Mouse (Mus musculus) midbrain, embryonic 12.5 days (tissue): Measurements from ENCODE around the gene Ect2. TPM values are rescaled to one million over a fixed set of nuclear protein-coding genes. Genes with fewer than 3 reads are reported as not detected.
A peak's percentile ranks its signal among the peaks of the same experiment; 100 is the strongest.

Experiments
- ATAC-seq: fragments of 200-750 bp; cut with Nextera tagmentation; 2 replicates; pipeline ENCODE4 v1.8.0; 2017; ENCODE audit warnings: low read depth, moderate TSS enrichment, moderate library complexity; ENCODE audit not compliant: low FRiP score
- H3K27ac ChIP-seq: fragments of 300-500 bp; sonication (generic); replicated peaks from 2 replicates; pipeline ENCODE4 v1.5.1; 2016; ENCODE audit warnings: mild to moderate bottlenecking
- H3K27me3 ChIP-seq: fragments of 300-500 bp; sonication (generic); 2 replicates; pipeline ENCODE4 v1.6.1; 2016; ENCODE audit warnings: mild to moderate bottlenecking
- H3K36me3 ChIP-seq: fragments of 300-500 bp; sonication (generic); 2 replicates; pipeline ENCODE4 v1.6.1; 2016
- H3K4me1 ChIP-seq: fragments of 300-500 bp; sonication (generic); 2 replicates; pipeline ENCODE4 v1.6.1; 2016
- H3K4me2 ChIP-seq: fragments of 300-500 bp; sonication (generic); replicated peaks from 2 replicates; pipeline ENCODE4 v1.6.1; 2016; ENCODE audit warnings: mild to moderate bottlenecking, moderate library complexity
- H3K4me3 ChIP-seq: fragments of 300-500 bp; sonication (generic); 2 replicates; pipeline ENCODE4 v1.5.1; 2016; ENCODE audit warnings: mild to moderate bottlenecking
- H3K9ac ChIP-seq: fragments of 300-500 bp; sonication (generic); replicated peaks from 2 replicates; pipeline ENCODE4 v1.6.1; 2016; ENCODE audit warnings: mild to moderate bottlenecking, moderate library complexity
- H3K9me3 ChIP-seq: fragments of 300-500 bp; sonication (generic); 2 replicates; pipeline ENCODE4 v1.6.1; 2016; ENCODE audit warnings: mild to moderate bottlenecking
- WGBS: fragments of 180-500 bp; shearing (Covaris S2); methylation state at CpG from one replicate; pipeline ENCODE4 v1.1.7; 2016; 5-methylcytosine and 5-hydroxymethylcytosine counted together
- polyA plus RNA-seq: library from polyadenylated mRNA; unstranded; fragments of >200 nt; fragmentation: Nextera tagmentation; extraction: Ambion mirVana; gene quantifications from 2 replicates; pipeline ENCODE4 v1.2.1, GENCODE M21; 2016

The Ect2 gene
- polyA plus RNA-seq, 1 experiment from 2014 or later, result 77.0 TPM

DNA sequence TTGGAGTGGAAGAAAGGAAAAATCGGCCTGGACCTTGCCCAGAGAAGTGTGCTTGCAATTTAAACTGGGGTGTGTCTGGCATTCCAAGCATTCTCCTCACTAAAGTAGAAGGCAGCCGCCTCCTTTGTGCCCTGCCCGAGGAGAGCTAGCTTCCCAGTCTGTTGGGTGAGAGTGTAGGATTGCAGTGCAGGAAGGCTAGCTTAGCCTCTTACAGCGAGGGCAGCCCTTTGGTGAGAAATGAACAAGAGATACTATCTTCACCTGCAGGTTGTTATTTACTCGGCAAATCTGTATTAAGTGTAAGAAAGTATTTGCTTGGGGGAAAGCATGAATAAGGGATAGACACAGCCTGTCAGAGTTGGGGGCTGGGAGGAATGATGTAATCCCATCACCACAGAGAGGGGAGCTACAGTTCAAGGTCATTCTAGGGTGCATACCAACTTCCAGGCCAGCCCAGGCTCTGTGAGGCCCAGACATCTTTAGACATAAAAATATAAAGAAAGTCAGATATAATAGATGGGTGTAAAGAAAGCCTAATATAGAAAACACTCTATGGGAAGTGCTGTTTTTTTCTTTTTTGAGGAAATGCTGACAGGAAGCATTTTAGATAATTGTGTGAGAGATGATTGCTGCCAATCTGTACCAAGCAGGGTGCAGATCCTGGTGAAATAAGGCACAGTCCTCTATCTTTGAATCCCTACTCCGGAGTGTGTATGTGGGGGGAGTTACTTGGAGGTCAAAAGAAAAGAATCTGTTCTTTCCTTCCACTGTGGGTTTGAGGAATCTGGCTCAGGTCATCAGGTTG, 1.6 kb upstream of the Ect2 start:
- Histone ChIP-seq H3K4me2 (no peak overlapping the region), H3K27ac (peak overlapping the region; percentile 15; the same call in 1 of the 2 replicates)
- 13% methylated on average over 6 of the region's 6 CpGs for WGBS

GRCm38 (mm10) chr3:27154280-27154679, 602 bp upstream of the Ect2 start:
- WGBS, result 63% methylated on average over 2 of the region's 2 CpGs
- Histone ChIP-seq H3K4me1 (peaks cover 30% of the 10 kb centered on the region), H3K9ac (no peak overlapping the region; the same call in 1 of the 2 replicates), H3K4me3 (peak overlapping the region; percentile 90), H3K27ac (no peak overlapping the region), H3K27me3 (no peaks in the 10 kb centered on the region), H3K9me3 (no peaks in the 10 kb centered on the region), H3K4me2 (peak overlapping the region; percentile 50), H3K36me3 (peaks cover 7% of the 10 kb centered on the region; the same call in 1 of the 2 replicates)
- peak; percentile 31 for ATAC-seq

More for the DNA sequence above, 1.6 kb upstream of the Ect2 start:
- no peak for ATAC-seq
- peaks cover 30% of the 10 kb centered on the region for H3K4me1 ChIP-seq
- H3K4me3 ChIP-seq, result no peak overlapping the region
- H3K36me3 ChIP-seq, result no peaks in the 10 kb centered on the region
- H3K27me3 ChIP-seq, result no peaks in the 10 kb centered on the region
- H3K9ac ChIP-seq, result no peak overlapping the region
- no peaks in the 10 kb centered on the region for H3K9me3 ChIP-seq

GRCm38 (mm10) chr3:27153191-27153671, 447 bp downstream of the Ect2 start:
- H3K4me1 ChIP-seq, result peaks cover 30% of the 10 kb centered on the region
- H3K9me3 ChIP-seq, result no peaks in the 10 kb centered on the region
- under 1% methylated on average over 27 of the region's 31 CpGs for WGBS
- H3K9ac ChIP-seq, result peak overlapping the region; percentile 74
- peak; percentile 65 for ATAC-seq
- no peaks in the 10 kb centered on the region for H3K27me3 ChIP-seq
- peaks cover 14% of the 10 kb centered on the region for H3K36me3 ChIP-seq
- peak overlapping the region; percentile 63 for H3K27ac ChIP-seq
- H3K4me2 ChIP-seq, result peak overlapping the region; percentile 64
- peak overlapping the region; percentile 90 for H3K4me3 ChIP-seq

DNA sequence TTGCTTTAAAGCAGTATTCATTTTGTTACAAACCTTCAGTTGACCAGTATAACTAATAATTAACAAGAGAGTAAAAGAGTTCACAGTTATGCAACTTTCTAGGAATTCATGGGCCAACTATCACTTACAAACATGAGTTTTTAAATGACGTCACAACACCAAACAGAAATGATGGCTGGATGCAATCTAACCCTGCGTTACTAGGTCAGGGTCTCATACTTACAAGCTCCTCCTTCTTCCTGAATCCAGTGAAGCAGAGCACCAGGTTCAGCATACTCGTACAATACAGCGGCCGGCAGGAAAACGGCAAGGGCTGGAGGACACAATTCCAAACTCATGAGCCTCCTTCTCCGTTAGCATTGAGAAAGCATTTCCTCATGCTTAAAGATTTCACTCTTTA, 7.9 kb downstream of the Ect2 start:
- Histone ChIP-seq H3K36me3 (peaks cover 55% of the 10 kb centered on the region), H3K4me2 (no peak overlapping the region), H3K4me3 (no peak overlapping the region), H3K27ac (no peak overlapping the region), H3K4me1 (no peaks in the 10 kb centered on the region), H3K9ac (no peak overlapping the region), H3K27me3 (no peaks in the 10 kb centered on the region), H3K9me3 (no peaks in the 10 kb centered on the region)
- 95% methylated on average over 7 of the region's 7 CpGs for WGBS
- ATAC-seq, result no peak

DNA sequence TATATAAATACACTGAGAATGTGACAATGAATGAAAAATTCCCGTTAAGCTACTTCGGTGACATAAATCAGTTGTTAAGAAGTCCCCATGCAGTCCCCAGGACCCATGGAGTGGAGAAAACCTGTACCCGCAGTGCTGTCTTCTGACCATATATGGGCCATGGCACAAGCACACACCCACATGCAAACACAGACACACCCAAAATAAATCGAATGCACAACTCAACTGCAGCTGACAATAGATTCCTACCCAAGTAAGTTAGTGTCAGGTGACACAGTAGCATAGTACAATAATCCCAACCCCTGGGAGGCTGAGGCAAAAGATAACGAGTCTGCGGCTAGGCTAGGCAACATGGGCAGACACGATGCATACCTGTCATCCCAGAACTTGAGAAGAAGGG, 10.1 kb downstream of the Ect2 start:
- Histone ChIP-seq H3K36me3 (peaks cover 60% of the 10 kb centered on the region), H3K4me1 (no peaks in the 10 kb centered on the region), H3K4me3 (no peak overlapping the region), H3K4me2 (no peak overlapping the region), H3K27ac (no peak overlapping the region), H3K9me3 (no peaks in the 10 kb centered on the region), H3K9ac (no peak overlapping the region), H3K27me3 (no peaks in the 10 kb centered on the region)
- ATAC-seq, result no peak
- WGBS, result 92% methylated on average over 7 of the region's 7 CpGs

GRCm38 (mm10) chr3:27140101-27140500, 13.6 kb downstream of the Ect2 start:
- peaks cover 71% of the 10 kb centered on the region for H3K36me3 ChIP-seq
- no peak overlapping the region for H3K9ac ChIP-seq
- no peak overlapping the region for H3K4me2 ChIP-seq
- ATAC-seq, result no peak
- H3K9me3 ChIP-seq, result no peaks in the 10 kb centered on the region
- no peak overlapping the region for H3K4me3 ChIP-seq
- no peaks in the 10 kb centered on the region for H3K27me3 ChIP-seq
- H3K4me1 ChIP-seq, result no peaks in the 10 kb centered on the region
- no peak overlapping the region for H3K27ac ChIP-seq
- 89% methylated on average over 8 of the region's 8 CpGs for WGBS

DNA sequence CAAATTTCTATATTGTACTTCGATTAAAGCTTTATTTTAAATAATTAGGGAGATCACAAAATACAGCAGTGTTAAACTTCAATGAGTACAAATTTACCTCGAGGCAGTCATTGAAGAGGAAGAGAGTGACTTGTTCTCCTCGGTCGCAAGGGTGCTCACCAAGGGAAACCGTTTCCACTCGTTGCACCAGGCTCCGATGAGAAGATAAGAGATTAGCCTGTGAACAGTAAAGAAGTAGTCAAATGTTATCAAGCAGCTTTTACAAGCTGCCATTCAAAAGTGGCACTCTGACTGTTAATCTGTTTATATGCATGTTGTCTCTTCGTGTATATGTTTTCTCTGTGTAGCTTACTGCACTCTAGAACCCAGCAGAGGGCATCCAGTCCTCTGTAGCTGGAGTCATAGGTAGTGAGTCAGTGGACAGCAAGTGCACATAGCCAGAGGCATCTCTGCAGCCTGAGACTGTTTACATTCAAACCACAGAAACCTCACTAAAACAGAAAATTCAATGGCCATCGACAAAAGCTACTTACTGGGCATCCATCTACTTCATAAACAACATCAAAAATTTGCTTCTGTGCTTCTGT, 31.7 kb downstream of the Ect2 start:
- 97% methylated on average over 9 of the region's 9 CpGs for WGBS
- Histone ChIP-seq H3K9ac (no peak overlapping the region), H3K36me3 (peaks cover 63% of the 10 kb centered on the region), H3K27ac (no peak overlapping the region), H3K4me2 (no peak overlapping the region), H3K27me3 (no peaks in the 10 kb centered on the region), H3K4me1 (no peaks in the 10 kb centered on the region), H3K9me3 (no peaks in the 10 kb centered on the region), H3K4me3 (no peak overlapping the region)
- ATAC-seq, result no peak

- H3K9ac ChIP-seq, result no peak overlapping the region
- H3K9me3 ChIP-seq, result no peaks in the 10 kb centered on the region
- whole genome bisulfite sequencing, result 89% methylated on average over 6 of the region's 6 CpGs
- ATAC-seq, result no peak
- no peak overlapping the region for H3K27ac ChIP-seq
- H3K4me2 ChIP-seq, result no peak overlapping the region
- peaks cover 64% of the 10 kb centered on the region for H3K36me3 ChIP-seq
- no peaks in the 10 kb centered on the region for H3K4me1 ChIP-seq
- H3K27me3 ChIP-seq, result no peaks in the 10 kb centered on the region
- no peak overlapping the region for H3K4me3 ChIP-seq
These were observed 32.7 kb downstream of the Ect2 start for GRCm38 (mm10) chr3:27120932-27121331.

- Histone ChIP-seq H3K4me1 (no peaks in the 10 kb centered on the region), H3K27me3 (no peaks in the 10 kb centered on the region), H3K9ac (no peak overlapping the region), H3K4me3 (no peak overlapping the region), H3K9me3 (no peaks in the 10 kb centered on the region), H3K27ac (no peak overlapping the region), H3K36me3 (peaks cover 63% of the 10 kb centered on the region), H3K4me2 (no peak overlapping the region)
- 84% methylated on average over 4 of the region's 4 CpGs for WGBS
- ATAC-seq, result no peak
These were observed 35.5 kb downstream of the Ect2 start for GRCm38 (mm10) chr3:27118227-27118626.

DNA sequence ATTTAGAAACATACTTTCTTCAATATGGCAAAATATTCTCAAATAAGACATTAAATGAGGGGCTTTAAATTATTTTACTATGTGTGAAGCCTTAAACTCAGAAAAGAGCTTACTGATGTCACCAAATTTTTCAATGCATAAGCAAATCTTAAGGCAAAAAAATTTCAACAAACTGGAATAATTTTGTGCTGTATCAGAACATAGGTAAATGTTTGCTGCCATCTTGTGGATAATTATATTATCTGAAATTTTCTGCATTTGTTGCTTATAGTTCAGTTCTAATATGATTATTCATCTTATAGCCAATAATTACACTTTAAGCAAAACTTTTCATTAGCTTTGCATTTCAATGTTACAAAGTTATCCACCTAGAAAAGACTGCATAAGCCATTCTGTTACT, 42.8 kb downstream of the Ect2 start:
- Histone ChIP-seq H3K4me2 (no peak overlapping the region), H3K4me3 (no peak overlapping the region), H3K27ac (no peak overlapping the region), H3K4me1 (no peaks in the 10 kb centered on the region), H3K9me3 (no peaks in the 10 kb centered on the region), H3K9ac (no peak overlapping the region), H3K27me3 (no peaks in the 10 kb centered on the region), H3K36me3 (peaks cover 43% of the 10 kb centered on the region)
- no peak for ATAC-seq

GRCm38 (mm10) chr3:27109109-27109508, 44.6 kb downstream of the Ect2 start:
- Histone ChIP-seq H3K4me2 (no peak overlapping the region), H3K9me3 (no peaks in the 10 kb centered on the region), H3K27me3 (no peaks in the 10 kb centered on the region), H3K4me3 (no peak overlapping the region), H3K9ac (no peak overlapping the region), H3K27ac (no peak overlapping the region), H3K36me3 (peaks cover 36% of the 10 kb centered on the region; the same call in 1 of the 2 replicates), H3K4me1 (no peaks in the 10 kb centered on the region)
- 95% methylated on average over 4 of the region's 4 CpGs for WGBS
- 0 out of 2 replicates have a peak, but pooled peaks have one; percentile 19 for ATAC-seq

- no peaks in the 10 kb centered on the region for H3K9me3 ChIP-seq
- H3K27ac ChIP-seq, result no peak overlapping the region
- no peak overlapping the region for H3K9ac ChIP-seq
- H3K36me3 ChIP-seq, result peaks cover 29% of the 10 kb centered on the region
- no peak overlapping the region for H3K4me3 ChIP-seq
- no peak for ATAC-seq
- 90% methylated on average over 6 of the region's 6 CpGs for WGBS
- H3K27me3 ChIP-seq, result no peaks in the 10 kb centered on the region
- no peak overlapping the region for H3K4me2 ChIP-seq
- no peaks in the 10 kb centered on the region for H3K4me1 ChIP-seq
These were observed 46.5 kb downstream of the Ect2 start for GRCm38 (mm10) chr3:27107142-27107541.
